Mouse (Mus musculus) midbrain, embryonic 16.5 days (tissue): ENCODE data around the gene Fam214a. TPM values are rescaled to one million over a fixed set of nuclear protein-coding genes. Genes with fewer than 3 reads are reported as not detected.

Experiments used
- ATAC-seq: fragments of 200-750 bp; cut with Nextera tagmentation; 2 replicates; pipeline ENCODE4 v1.8.0; 2017; ENCODE audit warnings: moderate TSS enrichment
- H3K27ac ChIP-seq: fragments of 300-500 bp; sonication (generic); 2 replicates; pipeline ENCODE4 v1.5.1; 2014; ENCODE audit warnings: mild to moderate bottlenecking, low read length, mixed read lengths
- H3K27me3 ChIP-seq: fragments of 300-500 bp; sonication (generic); 2 replicates; pipeline ENCODE4 v1.6.1; 2014; ENCODE audit warnings: low read depth, low read length, mixed read lengths; ENCODE audit not compliant: control insufficient read depth, insufficient read depth
- H3K36me3 ChIP-seq: fragments of 300-500 bp; sonication (generic); 2 replicates; pipeline ENCODE4 v1.6.1; 2014; ENCODE audit warnings: mild to moderate bottlenecking, low read length, moderate library complexity, mixed read lengths; ENCODE audit not compliant: control insufficient read depth, insufficient read depth
- H3K4me1 ChIP-seq: fragments of 300-500 bp; sonication (generic); 2 replicates; pipeline ENCODE4 v1.6.1; 2014; ENCODE audit warnings: mild to moderate bottlenecking, low read length, mixed read lengths; ENCODE audit not compliant: control insufficient read depth, insufficient read depth
- H3K4me2 ChIP-seq: fragments of 300-500 bp; sonication (generic); 2 replicates; pipeline ENCODE4 v1.6.1; 2014; ENCODE audit warnings: mild to moderate bottlenecking, low read length, mixed read lengths
- H3K4me3 ChIP-seq: fragments of 300-500 bp; sonication (generic); 2 replicates; pipeline ENCODE4 v1.5.1; 2014; ENCODE audit warnings: low read depth, mild to moderate bottlenecking, low read length, moderate library complexity, mixed read lengths
- H3K9ac ChIP-seq: fragments of 300-500 bp; sonication (generic); 2 replicates; pipeline ENCODE4 v1.6.1; 2014; ENCODE audit warnings: low read depth, low read length, mixed read lengths
- H3K9me3 ChIP-seq: fragments of 300-500 bp; sonication (generic); replicated peaks from 2 replicates; pipeline ENCODE4 v1.6.1; 2014; ENCODE audit warnings: mild to moderate bottlenecking, low read length, mixed read lengths; ENCODE audit not compliant: control insufficient read depth, poor library complexity, severe bottlenecking
- WGBS: fragments of 180-500 bp; shearing (Covaris S2); extraction: QIAGEN DNeasy Blood & Tissue Kit; methylation state at CpG from one replicate; pipeline ENCODE4 v1.1.7; 2014; 5-methylcytosine and 5-hydroxymethylcytosine counted together
- polyA plus RNA-seq: library from polyadenylated mRNA; unstranded; fragments of >200 nt; fragmentation: Nextera tagmentation; extraction: Ambion mirVana; gene quantifications from 2 replicates; pipeline ENCODE4 v1.2.1, GENCODE M21; 2015

Fam214a gene
- polyA plus RNA-seq, 1 experiment from 2014 or later: 22.7 TPM

- Histone ChIP-seq H3K27ac (no peak overlapping the region), H3K4me3 (peak overlapping the region; percentile 96), H3K27me3 (no peaks in the 10 kb centered on the region), H3K4me1 (peaks cover 17% of the 10 kb centered on the region), H3K9me3 (no peaks in the 10 kb centered on the region), H3K4me2 (peak overlapping the region; percentile 74), H3K9ac (peak overlapping the region; percentile 84), H3K36me3 (no peaks in the 10 kb centered on the region)
- WGBS: 1% methylated on average over 10 of the region's 10 CpGs
- ATAC-seq: no peak
Measured at GRCm38 (mm10) chr9:75038357-75038688, 85.6 kb downstream of the Fam214a start.

- ATAC-seq: no peak
- Histone ChIP-seq H3K4me1 (peaks cover 17% of the 10 kb centered on the region), H3K9me3 (no peaks in the 10 kb centered on the region), H3K27me3 (no peaks in the 10 kb centered on the region), H3K9ac (no peak overlapping the region), H3K27ac (no peak overlapping the region), H3K36me3 (no peaks in the 10 kb centered on the region), H3K4me2 (no peak overlapping the region), H3K4me3 (no peak overlapping the region)
- WGBS: 90% methylated on average over 2 of the region's 2 CpGs
Measured at GRCm38 (mm10) chr9:75040566-75040965, 87.9 kb downstream of the Fam214a start.

DNA sequence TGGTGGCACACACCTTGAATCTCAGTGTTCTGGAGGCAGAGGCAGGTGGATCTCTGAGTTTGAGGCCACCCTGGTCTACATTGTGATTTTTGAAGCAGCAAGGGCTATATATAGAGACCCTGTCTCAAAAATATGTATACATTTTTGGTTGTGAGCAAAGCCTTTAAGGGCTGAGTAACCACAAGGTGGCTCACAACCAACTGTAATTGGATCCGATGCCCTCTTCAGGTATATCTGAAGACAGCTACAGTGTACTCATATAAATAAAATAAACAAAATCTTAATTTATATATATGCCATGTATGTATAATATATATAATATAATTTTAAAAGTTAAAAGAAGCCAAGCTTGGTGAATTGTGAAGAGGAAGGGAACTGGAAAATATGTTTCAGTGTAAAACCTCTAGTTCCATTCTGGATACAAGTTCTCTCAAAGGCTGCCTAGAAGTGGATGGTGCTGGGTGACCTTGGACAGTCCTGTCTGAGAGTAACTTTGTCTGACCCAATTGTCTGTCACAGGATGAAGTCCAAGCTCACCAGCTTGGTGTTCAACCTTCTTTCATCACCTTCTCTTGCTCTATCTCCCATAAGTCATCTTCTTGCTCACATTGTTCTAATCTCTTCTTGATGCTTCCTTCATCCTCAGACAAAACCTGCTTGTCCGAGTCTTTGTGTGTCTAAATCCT, 89.3 kb downstream of the Fam214a start:
- H3K4me3 ChIP-seq: no peak overlapping the region
- ATAC-seq: no peak
- H3K9ac ChIP-seq: no peak overlapping the region
- H3K27ac ChIP-seq: no peak overlapping the region
- 88% methylated on average over 2 of the region's 2 CpGs for WGBS
- no peaks in the 10 kb centered on the region for H3K36me3 ChIP-seq
- no peaks in the 10 kb centered on the region for H3K27me3 ChIP-seq
- H3K4me1 ChIP-seq: peaks cover 17% of the 10 kb centered on the region
- no peaks in the 10 kb centered on the region for H3K9me3 ChIP-seq
- no peak overlapping the region for H3K4me2 ChIP-seq

DNA sequence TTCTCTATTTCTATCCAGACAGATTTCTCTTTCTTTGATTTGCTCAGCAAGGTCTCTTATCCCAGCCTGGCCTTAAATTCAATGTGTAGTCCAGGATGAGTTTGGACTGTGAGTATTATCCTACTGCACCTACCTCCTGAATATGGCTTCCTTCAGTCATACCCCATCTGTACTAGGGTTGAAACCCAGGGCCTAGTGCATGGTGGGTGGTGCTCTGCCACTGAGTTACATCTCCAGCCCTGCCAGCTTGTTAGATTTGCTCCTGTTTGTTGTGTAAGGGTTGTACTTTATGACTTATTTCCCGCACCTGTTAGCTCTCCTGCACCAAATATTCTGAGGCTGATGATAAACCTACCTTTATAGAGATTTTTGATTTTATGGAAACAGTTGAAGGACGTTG, 90.5 kb downstream of the Fam214a start:
- Histone ChIP-seq H3K4me3 (no peak overlapping the region), H3K9ac (no peak overlapping the region), H3K27ac (no peak overlapping the region), H3K27me3 (no peaks in the 10 kb centered on the region), H3K9me3 (no peaks in the 10 kb centered on the region), H3K4me1 (peaks cover 14% of the 10 kb centered on the region), H3K36me3 (no peaks in the 10 kb centered on the region), H3K4me2 (no peak overlapping the region)
- ATAC-seq: no peak
- 98% methylated on average over 2 of the region's 2 CpGs for WGBS

DNA sequence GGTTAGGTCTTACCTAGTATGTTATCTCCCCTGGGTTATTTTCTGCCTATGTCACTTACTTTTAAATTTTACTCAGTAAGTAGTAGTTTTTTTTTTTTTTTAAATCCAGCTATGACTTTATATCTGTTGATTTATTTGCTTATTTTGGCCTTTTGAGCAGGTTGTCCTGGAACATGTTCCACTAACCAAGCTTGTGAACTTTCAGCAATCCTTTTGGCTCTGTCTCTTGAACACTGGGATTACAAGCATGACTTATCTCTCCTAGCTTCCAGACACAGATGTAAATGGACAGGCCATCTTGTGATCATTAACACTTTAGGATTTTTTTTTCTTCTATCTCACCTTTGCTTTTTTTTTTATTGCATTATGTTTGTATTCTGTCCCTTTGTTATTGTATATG, 94.4 kb downstream of the Fam214a start:
- Histone ChIP-seq H3K4me1 (peaks cover 6% of the 10 kb centered on the region; the same call in 1 of the 2 replicates), H3K9ac (no peak overlapping the region), H3K27me3 (no peaks in the 10 kb centered on the region), H3K36me3 (no peaks in the 10 kb centered on the region), H3K4me3 (no peak overlapping the region), H3K9me3 (no peaks in the 10 kb centered on the region), H3K27ac (no peak overlapping the region), H3K4me2 (no peak overlapping the region)
- ATAC-seq: no peak

- Histone ChIP-seq H3K27me3 (no peaks in the 10 kb centered on the region), H3K36me3 (no peaks in the 10 kb centered on the region), H3K9me3 (no peaks in the 10 kb centered on the region), H3K4me2 (no peak overlapping the region), H3K4me3 (no peak overlapping the region), H3K4me1 (peaks cover 6% of the 10 kb centered on the region; the same call in 1 of the 2 replicates), H3K27ac (no peak overlapping the region), H3K9ac (no peak overlapping the region)
- WGBS: 83% methylated on average over 3 of the region's 3 CpGs
- ATAC-seq: no peak
Measured at GRCm38 (mm10) chr9:75049100-75049499, 96.4 kb downstream of the Fam214a start.

GRCm38 (mm10) chr9:75050003-75050402, 97.3 kb downstream of the Fam214a start:
- peaks cover 6% of the 10 kb centered on the region; the same call in 1 of the 2 replicates for H3K4me1 ChIP-seq
- ATAC-seq: peak; percentile 73; the same call in 1 of the 2 replicates
- no peak overlapping the region for H3K4me2 ChIP-seq
- whole genome bisulfite sequencing: 27% methylated on average over 3 of the region's 3 CpGs
- H3K9ac ChIP-seq: no peak overlapping the region
- no peaks in the 10 kb centered on the region for H3K27me3 ChIP-seq
- no peaks in the 10 kb centered on the region for H3K36me3 ChIP-seq
- no peaks in the 10 kb centered on the region for H3K9me3 ChIP-seq
- no peak overlapping the region for H3K27ac ChIP-seq
- no peak overlapping the region for H3K4me3 ChIP-seq

DNA sequence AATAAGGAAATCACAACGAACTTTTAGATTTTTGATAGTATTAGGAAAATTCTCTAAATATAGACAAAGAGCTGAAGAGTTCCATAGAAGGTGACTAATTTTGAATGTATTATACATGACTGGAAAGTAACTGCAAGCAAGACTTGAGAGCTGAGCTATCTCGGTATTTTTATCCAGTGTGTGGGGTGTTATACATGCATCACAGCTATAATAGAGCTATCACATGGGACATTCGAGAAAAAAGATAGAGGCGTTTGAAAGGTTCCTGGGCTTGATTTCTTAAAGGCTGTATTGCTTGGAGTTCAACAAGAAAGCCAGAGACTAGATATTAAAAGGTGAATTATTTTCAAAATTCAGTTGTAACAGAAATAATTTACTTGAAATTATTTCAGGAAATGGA, 99.2 kb downstream of the Fam214a start:
- no peak overlapping the region for H3K9ac ChIP-seq
- H3K4me3 ChIP-seq: no peak overlapping the region
- H3K27ac ChIP-seq: no peak overlapping the region
- no peak overlapping the region for H3K4me2 ChIP-seq
- WGBS: 87% methylated on average over 4 of the region's 4 CpGs
- no peak for ATAC-seq
- H3K36me3 ChIP-seq: peaks cover 2% of the 10 kb centered on the region
- no peaks in the 10 kb centered on the region for H3K9me3 ChIP-seq
- H3K27me3 ChIP-seq: no peaks in the 10 kb centered on the region
- H3K4me1 ChIP-seq: peaks cover 6% of the 10 kb centered on the region; the same call in 1 of the 2 replicates

- no peaks in the 10 kb centered on the region for H3K27me3 ChIP-seq
- no peak overlapping the region for H3K4me3 ChIP-seq
- peaks cover 6% of the 10 kb centered on the region; the same call in 1 of the 2 replicates for H3K4me1 ChIP-seq
- WGBS: 93% methylated on average over 5 of the region's 5 CpGs
- no peak overlapping the region for H3K4me2 ChIP-seq
- no peaks in the 10 kb centered on the region for H3K9me3 ChIP-seq
- no peak overlapping the region for H3K27ac ChIP-seq
- H3K36me3 ChIP-seq: peaks cover 8% of the 10 kb centered on the region
- no peak for ATAC-seq
- H3K9ac ChIP-seq: no peak overlapping the region
Measured at GRCm38 (mm10) chr9:75055046-75055445, 102.4 kb downstream of the Fam214a start.
